Mouse (Mus musculus) heart, embryonic 16.5 days (tissue): ENCODE results near the gene Gm11034. TPM values are rescaled to one million over a fixed set of nuclear protein-coding genes. Genes with fewer than 3 reads are reported as not detected.

Experiments
- polyA plus RNA-seq: library from polyadenylated mRNA; unstranded; fragments of >200 nt; fragmentation: Nextera tagmentation; extraction: Ambion mirVana; gene quantifications from 2 replicates; pipeline ENCODE4 v1.2.1, GENCODE M21; 2015

The Gm11034 gene
- polyA plus RNA-seq, 1 experiment from 2014 or later = not detected

Other genes with a start within 250 kb of the Gm11034 start
- gene Cyp4f18, start 204.0 kb downstream of the Gm11034 start, polyA plus RNA-seq = 0.74 and 1.8 TPM in 2 replicates
- not detected in 2 replicates for gene Olfr372, start 172.4 kb downstream of the Gm11034 start, polyA plus RNA-seq
- gene Olfr373, start 130.5 kb downstream of the Gm11034 start, polyA plus RNA-seq = not detected in 2 replicates
- 0.04 TPM in 1 of 2 replicates, not detected in the other for gene Olfr374, start 106.6 kb downstream of the Gm11034 start, polyA plus RNA-seq
- 351 and 381 TPM in 2 replicates for gene Tpm4, start 78.7 kb downstream of the Gm11034 start, polyA plus RNA-seq
- 77.4 and 101 TPM in 2 replicates for gene Rab8a, start 52.4 kb downstream of the Gm11034 start, polyA plus RNA-seq
- gene Hsh2d, start 24.0 kb downstream of the Gm11034 start, polyA plus RNA-seq = 0.55 and 1.1 TPM in 2 replicates
- not detected in 2 replicates for gene Cib3, start 799 bp downstream of the Gm11034 start, polyA plus RNA-seq
- gene Fam32a, start 6.1 kb upstream of the Gm11034 start, polyA plus RNA-seq = 44.1 and 46.6 TPM in 2 replicates
- 120 and 121 TPM in 2 replicates for gene Ap1m1, start 26.4 kb upstream of the Gm11034 start, polyA plus RNA-seq
- gene Gm10282, start 91.6 kb upstream of the Gm11034 start, polyA plus RNA-seq = 15.0 and 30.4 TPM in 2 replicates
- 14.8 and 15.3 TPM in 2 replicates for gene Klf2, start 105.4 kb upstream of the Gm11034 start, polyA plus RNA-seq
- 38.8 and 40.2 TPM in 2 replicates for gene Eps15l1, start 207.8 kb upstream of the Gm11034 start, polyA plus RNA-seq
- 1.4 and 1.5 TPM in 2 replicates for gene Calr3, start 230.2 kb upstream of the Gm11034 start, polyA plus RNA-seq
- gene 1700030K09Rik, start 230.2 kb upstream of the Gm11034 start, polyA plus RNA-seq = 9.8 and 10.3 TPM in 2 replicates